Mouse (Mus musculus) induced T-regulatory cell, adult 2 months (primary cell): Measurements from ENCODE around the gene Slc25a13.

Experiments used
- DNase-seq: peaks from one replicate; pipeline ENCODE4 v3.0.0-alpha.2; 2012; ENCODE audit warnings: low read depth

Gene Slc25a13

DNA sequence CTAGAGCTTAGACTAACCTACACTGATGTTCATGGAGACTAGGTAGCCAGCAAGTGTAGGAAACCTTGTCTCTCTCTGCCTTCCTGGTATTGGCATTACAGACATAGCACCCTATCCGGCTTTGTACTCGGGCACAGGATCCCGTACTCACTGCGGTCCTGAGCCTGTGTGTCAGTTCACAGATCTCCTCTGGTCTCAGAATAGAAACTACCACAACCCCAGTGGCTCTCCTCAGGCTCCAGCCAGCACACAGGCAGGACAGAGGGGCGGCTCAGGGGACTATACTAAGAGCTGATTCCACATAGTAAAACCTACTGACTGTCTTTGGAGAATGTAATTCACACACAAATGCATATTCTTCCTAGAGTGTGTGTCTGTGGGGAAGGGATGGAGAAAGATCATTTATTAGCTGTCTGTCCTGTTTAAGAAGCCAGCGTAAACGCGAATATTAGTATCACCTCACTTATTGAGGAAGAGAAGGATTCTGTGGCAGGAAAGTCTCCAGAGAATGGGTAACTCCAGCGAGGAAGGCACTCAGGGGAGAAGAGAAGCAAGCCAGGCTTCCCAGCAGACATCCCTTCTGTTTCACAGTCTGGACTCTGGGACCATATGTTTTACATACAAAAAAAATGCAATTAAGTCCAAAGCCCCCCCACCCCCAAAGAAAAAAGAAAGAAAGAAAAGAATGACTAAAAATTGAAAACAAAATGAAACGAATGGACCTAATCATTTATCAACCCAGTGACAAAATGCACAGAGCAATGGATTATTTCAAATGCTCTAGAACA is 49.4 kb downstream of the Slc25a13 start:
- DNase-seq: no peak

- DNase-seq: no peak
Observed at GRCm38 (mm10) chr6:6162993-6163623, 53.9 kb downstream of the Slc25a13 start.

- DNase-seq: no peak
Observed at GRCm38 (mm10) chr6:6162146-6162545, 54.8 kb downstream of the Slc25a13 start.

DNA sequence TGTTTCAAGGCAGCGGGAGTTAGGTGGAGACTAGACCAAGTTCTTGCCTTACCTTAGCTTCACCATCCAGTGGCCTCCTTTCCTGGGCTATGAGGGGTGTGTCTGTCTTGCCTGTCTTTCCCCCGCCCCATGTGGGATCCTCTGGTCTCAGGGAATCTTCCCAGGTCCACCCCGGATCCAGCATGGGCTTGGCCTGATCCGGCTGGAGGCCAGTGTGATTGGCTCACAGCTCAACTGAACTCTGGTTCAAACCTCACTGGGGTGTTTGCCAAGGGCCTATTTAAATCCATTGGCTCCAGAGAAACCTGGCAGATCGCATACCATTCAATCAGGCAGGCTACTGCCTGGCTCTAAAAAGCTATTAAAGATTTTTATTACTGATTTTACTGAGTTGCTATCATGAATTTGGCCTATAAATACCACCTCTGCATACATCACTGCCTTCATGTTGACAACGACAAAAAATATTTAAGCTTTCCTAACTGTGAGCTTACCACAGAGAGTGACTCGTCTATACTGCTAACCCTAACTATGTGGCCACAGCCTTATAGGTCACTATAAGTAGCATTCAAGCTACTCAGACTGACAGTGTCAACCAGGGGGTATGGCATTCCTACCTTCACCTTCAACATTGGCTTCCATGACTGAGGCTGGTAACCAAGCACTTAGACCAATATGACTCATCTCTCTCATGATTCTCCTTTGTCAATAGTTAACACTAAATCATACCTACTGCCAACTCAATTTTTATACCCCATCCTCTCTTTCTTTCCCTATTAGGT is 56.1 kb downstream of the Slc25a13 start:
- no peak for DNase-seq

GRCm38 (mm10) chr6:6159221-6159859 is 57.6 kb downstream of the Slc25a13 start:
- no peak for DNase-seq

- DNase-seq: no peak
Observed at GRCm38 (mm10) chr6:6153426-6153825, 63.5 kb downstream of the Slc25a13 start.

DNA sequence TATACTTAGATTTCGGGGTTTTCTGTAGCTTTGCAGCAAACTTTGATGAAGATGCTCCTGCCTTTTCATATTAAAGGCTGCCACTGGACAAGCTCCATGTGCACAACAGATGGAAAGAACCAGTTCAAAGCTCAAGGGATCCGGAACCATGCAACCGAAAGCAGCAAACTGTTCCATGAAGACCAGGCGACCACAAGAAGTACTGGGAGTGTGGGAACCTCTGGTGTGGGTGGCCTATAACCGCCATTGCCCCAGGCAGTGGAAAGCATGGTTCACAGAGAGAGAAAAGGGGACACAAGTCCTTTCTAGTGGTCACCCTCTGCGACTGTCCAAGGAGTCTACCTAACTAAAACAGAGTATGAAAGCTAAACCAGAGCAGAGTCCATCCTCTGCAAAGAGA is 66.2 kb downstream of the Slc25a13 start:
- no peak for DNase-seq

DNA sequence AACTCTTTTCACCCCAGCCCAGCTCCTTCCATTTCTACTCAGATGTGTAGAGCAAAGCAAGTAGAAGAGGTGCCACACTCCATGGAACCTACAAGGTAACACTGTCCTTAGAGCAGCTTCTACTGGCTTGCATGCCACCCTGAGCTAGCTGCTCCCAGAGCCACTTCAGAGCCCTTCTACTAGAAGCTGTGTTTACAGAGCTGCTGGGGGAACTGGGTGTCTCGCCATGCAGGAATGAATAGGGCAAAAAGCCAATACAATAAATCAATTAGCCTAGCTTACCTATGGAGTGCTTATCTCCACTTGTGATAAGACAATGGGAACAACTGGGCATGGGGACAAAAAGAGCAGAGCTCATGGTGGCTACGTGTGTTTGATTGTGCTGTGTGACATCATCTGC is 67.2 kb downstream of the Slc25a13 start:
- DNase-seq: no peak

GRCm38 (mm10) chr6:6149329-6149728 is 67.6 kb downstream of the Slc25a13 start:
- peak; percentile 3 for DNase-seq

DNA sequence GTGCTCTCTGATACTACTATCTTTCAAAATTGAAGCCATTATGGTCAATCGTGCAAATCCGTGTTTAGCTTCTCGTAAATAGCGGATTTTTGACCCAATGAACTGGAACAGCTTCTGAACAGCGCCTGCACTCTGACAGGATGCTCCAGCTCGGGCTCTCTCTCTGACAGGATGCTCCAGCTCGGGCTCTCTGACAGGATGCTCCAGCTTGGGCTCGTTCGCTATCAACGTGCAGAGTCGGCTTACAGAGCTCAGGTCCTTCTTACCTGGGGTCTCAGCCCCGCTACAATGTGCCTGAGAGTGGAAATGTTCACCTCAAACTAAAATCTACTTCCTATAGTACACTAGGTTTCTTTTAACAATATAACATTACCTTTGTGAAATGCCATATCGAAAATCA is 71.6 kb downstream of the Slc25a13 start:
- no peak for DNase-seq

- DNase-seq: no peak
Observed at GRCm38 (mm10) chr6:6143525-6143924, 73.4 kb downstream of the Slc25a13 start.

GRCm38 (mm10) chr6:6140370-6140769 is 76.6 kb downstream of the Slc25a13 start:
- DNase-seq: no peak

- no peak for DNase-seq
Observed at GRCm38 (mm10) chr6:6139061-6139460, 77.9 kb downstream of the Slc25a13 start.

DNA sequence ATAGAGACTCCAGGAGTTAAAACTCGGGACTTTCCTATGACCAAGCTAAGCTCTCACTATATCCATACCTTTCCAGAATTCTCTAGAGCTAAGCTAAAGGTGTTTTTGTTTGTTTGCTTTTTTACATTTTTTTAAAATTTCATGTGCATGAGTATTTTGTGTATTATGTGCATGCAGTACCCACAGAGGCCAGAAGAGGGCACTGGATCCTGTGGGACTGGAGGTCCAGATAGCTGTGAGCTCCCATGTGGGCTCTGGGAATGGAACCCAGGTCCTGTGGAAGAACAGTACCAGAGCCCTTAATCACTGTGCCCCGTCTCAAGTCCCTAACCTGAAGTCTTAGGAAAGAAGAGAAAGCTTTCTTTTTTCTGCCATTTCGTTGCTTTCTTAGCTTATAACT is 80.2 kb downstream of the Slc25a13 start:
- DNase-seq: peak; percentile 40

DNA sequence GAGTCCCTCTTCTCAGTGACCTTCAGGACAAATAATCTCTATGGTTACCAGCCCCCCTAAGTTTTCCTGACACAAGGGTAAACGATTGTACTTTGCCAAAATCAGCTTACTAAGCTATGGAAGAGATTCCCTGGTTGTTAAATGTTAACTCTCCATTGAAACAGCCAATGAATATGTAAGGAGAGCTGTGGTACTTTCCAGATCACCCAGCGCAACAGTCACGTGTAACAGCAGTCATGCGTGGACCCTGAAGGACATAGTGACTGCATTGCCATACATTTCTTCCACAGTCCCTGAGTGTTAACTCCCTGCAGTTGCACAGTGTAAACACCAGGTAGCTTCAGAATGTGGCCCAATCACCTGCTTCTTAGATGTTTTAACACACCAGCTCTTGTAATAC is 82.0 kb downstream of the Slc25a13 start:
- DNase-seq: no peak

GRCm38 (mm10) chr6:6133556-6134050 is 83.4 kb downstream of the Slc25a13 start:
- DNase-seq: no peak

- DNase-seq: no peak
Observed at GRCm38 (mm10) chr6:6132047-6132446, 84.9 kb downstream of the Slc25a13 start.

- DNase-seq: no peak
Observed at GRCm38 (mm10) chr6:6125620-6126019, 91.4 kb downstream of the Slc25a13 start.

DNA sequence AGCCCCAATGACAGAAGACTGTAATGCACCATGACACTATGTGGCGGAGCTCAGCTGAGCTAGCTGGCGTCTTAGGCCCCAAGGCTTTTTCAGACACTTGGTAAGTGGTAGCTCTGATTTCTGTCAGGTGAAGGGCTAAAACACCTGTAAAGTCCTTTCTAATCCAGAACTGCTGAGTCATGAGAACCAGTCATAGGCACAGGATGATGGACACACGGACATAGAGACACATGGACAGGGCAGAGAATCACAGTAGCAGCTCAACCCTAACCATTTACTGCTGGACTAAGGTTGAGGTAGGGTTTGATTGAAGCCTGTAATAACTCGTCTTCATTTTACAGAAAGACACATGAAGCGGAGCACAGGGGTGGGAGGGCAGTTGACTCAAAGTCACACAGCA is 95.1 kb downstream of the Slc25a13 start:
- DNase-seq: no peak

GRCm38 (mm10) chr6:6120841-6121240 is 96.1 kb downstream of the Slc25a13 start:
- no peak for DNase-seq

DNA sequence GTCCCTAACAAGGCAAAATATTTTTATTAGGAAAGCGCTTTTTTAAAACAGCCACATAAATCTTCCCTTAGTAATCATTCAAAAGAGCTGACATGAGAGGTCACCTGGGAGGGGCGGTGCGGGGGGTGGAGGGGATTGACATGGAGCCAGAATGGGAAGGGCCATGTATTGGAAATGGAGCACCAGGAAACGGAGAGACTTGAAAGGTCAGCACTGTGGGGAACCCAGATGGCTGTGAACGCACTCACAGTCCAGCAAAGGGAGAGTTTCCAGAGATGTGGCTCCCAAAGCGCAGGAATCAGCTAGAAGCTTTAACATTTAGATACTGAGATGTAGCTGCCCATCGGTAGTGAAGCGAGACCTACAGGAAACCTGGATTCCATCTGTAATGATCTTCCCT is 101.2 kb downstream of the Slc25a13 start:
- DNase-seq: no peak

DNA sequence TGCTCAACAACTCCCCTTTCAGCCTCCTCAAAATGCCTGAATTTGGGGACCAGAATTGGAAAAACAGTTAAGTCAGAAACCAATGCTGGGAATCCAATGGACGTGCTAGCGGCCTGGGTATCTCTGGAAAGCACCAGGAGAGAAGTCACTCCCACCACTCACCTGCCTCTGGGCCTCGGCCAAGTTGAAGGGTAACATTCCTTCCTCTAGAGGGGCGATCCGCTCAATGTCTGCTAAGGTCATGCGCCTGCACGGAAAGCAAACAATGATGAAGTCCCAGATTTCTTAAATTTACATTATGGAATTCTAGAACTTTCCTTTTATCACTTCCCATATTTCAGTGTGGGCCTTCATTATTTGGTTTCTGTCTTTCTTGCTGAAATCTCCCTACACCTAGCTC is 103.2 kb downstream of the Slc25a13 start:
- no peak for DNase-seq
